Mouse (Mus musculus): ENCODE data around the gene Nlgn1.

The Nlgn1 gene

GRCm38 (mm10) chr3:26095551-26095950 is 236.7 kb downstream of the Nlgn1 start:
- in situ Hi-C loops (cut with MboI; ENCODE audit: low sequenced_read_pairs), result no loop called here

DNA sequence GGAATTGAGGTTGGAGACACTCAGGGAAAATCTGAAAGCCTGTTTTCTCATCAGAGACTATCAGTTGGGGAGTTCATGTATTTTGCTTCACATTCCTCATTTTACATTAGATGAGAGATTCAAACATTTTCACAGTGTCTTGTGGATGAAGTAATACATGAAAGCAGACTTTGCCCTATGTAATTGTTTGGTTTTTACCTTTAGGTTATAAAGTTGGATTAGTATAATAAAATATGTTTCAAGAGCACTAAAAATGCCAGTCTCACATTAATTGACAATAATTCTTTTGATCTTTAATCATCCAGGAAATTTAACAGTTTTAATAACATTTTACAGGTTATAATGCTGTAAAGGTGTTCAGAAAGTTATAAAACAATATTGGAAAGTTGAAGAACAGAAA is 262.9 kb downstream of the Nlgn1 start:
- in situ Hi-C loops (cut with MboI; ENCODE audit: low sequenced_read_pairs), result no loop called here

- in situ Hi-C loops (cut with MboI; ENCODE audit: low sequenced_read_pairs), result no loop called here
Measured at GRCm38 (mm10) chr3:26050769-26051168, 281.5 kb downstream of the Nlgn1 start.

DNA sequence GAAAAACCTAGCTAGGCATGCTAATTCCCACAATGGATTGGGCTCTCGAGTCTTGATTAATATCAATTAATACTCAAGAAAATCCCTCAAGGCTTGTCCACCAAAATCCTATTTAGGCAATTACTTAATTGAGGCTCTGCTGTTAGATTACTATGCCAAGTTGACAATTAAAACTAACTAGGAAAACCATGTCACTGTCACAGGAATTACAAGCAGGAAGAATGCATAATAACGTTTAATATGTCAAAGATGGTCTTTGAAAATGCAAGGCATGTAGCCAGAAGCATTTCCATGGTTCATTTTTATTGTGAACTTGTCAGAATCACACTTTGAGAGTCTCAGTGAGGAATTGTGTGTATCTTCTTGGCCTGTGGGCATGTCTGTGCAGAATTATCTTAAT is 289.3 kb downstream of the Nlgn1 start:
- in situ Hi-C loops (cut with MboI; ENCODE audit: low sequenced_read_pairs), result no loop called here

- in situ Hi-C loops (cut with MboI; ENCODE audit: low sequenced_read_pairs), result no loop called here
Measured at GRCm38 (mm10) chr3:26039696-26040095, 292.6 kb downstream of the Nlgn1 start.

GRCm38 (mm10) chr3:26026025-26026424 is 306.2 kb downstream of the Nlgn1 start:
- in situ Hi-C loops (cut with MboI; ENCODE audit: low sequenced_read_pairs), result no loop called here

- in situ Hi-C loops (cut with MboI; ENCODE audit: low sequenced_read_pairs), result no loop called here
Measured at GRCm38 (mm10) chr3:26023217-26023616, 309.0 kb downstream of the Nlgn1 start.

DNA sequence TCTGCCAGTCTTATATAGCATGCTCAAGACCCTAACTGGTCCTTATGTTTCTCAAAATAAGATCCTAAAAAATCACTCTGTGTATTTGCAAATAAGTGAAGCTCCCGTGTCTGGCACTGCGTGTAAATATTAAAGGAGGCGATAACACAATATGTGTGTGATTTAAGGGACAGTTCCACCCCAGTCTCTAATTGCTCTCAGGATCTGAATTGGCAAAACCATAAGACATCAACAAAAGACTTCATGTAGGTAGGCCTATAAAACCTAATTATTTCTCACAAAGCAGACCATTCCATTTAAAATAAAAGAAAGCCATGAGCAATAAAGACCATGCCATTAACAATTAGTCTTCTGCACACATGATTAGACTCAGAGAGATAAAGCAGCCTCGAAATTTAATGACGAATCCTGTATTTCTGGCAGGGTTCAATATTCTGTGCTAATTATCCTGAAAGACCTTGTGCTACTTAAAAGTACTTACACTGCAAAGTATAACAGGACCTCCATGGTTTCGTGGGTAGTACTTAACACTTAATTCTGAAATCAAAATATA is 310.6 kb downstream of the Nlgn1 start:
- in situ Hi-C loops (cut with MboI; ENCODE audit: low sequenced_read_pairs), result no loop called here

DNA sequence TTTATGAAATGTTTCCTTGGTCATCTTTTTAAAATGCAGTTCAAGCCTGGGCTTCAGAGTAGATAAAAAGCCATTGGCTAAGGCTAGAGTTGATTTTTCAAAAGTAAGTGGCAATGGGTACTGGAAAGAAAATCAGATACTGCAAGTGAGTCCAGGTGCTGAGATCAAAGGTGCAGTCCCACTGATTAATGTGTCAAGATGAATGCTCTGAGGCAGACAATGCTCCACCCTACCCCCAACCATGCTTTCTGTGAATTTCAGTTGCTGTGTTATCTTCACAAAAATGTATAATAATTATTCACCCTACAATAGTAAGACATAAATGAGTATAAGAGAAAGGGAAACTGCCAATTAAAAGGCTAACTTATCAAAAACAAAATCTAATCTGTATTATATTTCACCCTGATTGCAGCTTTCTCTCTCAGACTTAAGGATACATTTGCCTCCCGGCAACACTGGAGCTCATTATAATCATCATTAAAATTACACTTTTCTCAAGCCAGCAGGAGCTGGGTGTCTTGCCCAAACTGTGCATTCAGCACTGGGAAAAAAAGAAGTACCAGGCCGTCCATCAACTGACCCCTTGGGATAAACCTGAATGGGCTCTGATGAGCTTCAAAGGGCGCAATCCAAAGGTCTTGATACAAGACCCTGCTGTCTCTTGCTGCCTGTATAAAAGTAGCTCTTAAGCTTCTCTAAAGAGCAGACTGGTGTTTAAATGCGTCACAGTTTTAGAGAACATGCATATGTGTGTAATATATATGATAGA is 320.8 kb downstream of the Nlgn1 start:
- in situ Hi-C loops (cut with MboI; ENCODE audit: low sequenced_read_pairs), result no loop called here

- in situ Hi-C loops (cut with MboI; ENCODE audit: low sequenced_read_pairs), result no loop called here
Measured at GRCm38 (mm10) chr3:26002863-26003608, 329.2 kb downstream of the Nlgn1 start.

DNA sequence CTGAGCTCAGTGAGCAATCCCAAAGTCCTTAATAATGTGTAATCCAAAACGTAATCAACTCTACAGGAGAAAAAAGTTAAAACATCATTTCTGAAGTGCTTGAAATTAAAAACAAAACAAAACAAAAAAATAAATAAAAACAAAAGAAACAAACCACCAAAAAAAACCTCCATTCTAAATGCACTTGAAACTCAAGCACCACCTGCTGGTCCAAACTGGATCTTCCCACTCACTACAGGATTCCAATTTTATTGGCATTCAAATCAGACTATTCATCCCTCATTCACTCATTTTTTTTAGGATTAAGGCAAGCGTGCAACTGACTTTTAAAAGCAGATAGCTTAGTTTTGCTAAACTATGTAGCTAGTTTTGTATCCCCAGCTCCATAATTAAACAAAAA is 329.9 kb downstream of the Nlgn1 start:
- in situ Hi-C loops (cut with MboI; ENCODE audit: low sequenced_read_pairs), result no loop called here

GRCm38 (mm10) chr3:25967546-25967945 is 364.7 kb downstream of the Nlgn1 start:
- in situ Hi-C loops (cut with MboI; ENCODE audit: low sequenced_read_pairs), result no loop called here

DNA sequence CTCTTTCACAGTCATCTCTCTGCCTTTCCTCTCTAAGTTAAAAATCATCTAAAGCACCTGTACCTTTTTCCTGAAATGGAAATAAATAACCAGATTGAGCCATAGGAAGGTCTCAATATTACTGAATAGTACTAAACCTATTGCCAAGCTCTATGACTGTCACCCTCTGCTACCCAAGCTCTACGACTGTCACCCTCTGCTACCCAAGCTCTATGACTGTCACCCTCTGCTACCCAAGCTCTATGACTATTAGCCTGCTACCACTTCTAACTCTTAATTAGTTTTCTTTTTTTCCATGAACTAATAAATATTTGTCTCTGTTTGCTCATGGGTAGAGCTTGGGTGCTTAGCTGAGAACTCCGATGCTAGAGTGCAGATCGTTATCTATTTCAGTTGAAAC is 368.0 kb downstream of the Nlgn1 start:
- in situ Hi-C loops (cut with MboI; ENCODE audit: low sequenced_read_pairs), result no loop called here

DNA sequence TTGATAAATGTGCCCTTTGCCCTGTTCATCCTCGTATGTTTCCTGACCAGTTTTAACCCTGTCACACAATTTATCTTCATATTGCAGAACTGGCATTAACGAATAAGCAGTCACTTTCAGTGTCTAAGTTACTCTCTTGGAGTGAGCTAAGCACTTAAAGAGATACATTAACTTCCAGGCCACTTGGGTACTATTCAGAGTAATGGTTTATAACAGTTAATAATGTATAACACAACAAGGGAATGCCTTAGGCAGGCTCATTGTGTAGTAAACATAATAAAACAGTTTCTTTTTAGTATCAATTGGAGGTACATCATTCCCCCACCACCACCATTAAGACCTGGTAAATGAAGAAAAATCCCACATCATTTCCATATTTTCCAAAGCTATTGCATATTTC is 368.7 kb downstream of the Nlgn1 start:
- in situ Hi-C loops (cut with MboI; ENCODE audit: low sequenced_read_pairs), result no loop called here

DNA sequence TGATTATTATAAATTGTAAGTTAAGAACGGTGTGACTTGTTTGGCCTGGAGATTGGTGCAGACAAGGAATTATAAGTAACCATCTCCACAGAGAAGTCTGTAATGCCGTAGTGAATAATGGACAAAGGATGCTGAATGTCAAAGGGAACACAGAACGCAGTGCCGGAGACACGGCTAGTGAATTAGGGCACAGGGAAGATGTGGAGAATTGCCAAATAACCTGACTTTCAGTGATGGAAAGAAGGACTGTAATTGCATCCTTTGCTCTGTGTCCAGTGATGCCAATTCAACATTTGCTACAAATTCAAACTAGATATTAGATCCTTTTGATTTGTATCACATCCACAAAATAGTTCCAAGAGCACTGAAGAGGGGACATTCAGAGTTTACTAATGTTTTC is 415.7 kb downstream of the Nlgn1 start:
- in situ Hi-C loops (cut with MboI; ENCODE audit: low sequenced_read_pairs), result no loop called here

GRCm38 (mm10) chr3:25914365-25915065 is 417.7 kb downstream of the Nlgn1 start:
- in situ Hi-C loops (cut with MboI; ENCODE audit: low sequenced_read_pairs), result no loop called here

GRCm38 (mm10) chr3:25903140-25903809 is 429.0 kb downstream of the Nlgn1 start:
- in situ Hi-C loops (cut with MboI; ENCODE audit: low sequenced_read_pairs), result no loop called here

DNA sequence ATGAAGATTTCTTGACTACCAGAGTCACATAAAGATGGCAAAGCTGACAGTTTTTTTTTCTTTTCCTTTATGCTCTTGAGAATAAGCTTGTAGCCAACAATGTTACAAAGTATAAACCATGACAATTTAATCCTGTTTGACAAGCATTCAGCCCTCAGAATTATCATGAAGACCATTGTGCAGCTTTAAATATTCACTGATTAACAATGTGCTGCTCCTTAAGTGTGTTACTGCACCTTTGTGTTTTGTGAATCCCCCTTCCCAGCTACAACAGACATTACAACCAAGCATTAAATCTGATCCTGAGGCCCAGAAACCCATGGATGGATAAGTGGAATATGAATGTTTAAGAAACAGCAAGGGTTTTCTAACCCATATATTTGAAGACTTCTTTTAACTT is 434.8 kb downstream of the Nlgn1 start:
- in situ Hi-C loops (cut with MboI; ENCODE audit: low sequenced_read_pairs), result no loop called here

DNA sequence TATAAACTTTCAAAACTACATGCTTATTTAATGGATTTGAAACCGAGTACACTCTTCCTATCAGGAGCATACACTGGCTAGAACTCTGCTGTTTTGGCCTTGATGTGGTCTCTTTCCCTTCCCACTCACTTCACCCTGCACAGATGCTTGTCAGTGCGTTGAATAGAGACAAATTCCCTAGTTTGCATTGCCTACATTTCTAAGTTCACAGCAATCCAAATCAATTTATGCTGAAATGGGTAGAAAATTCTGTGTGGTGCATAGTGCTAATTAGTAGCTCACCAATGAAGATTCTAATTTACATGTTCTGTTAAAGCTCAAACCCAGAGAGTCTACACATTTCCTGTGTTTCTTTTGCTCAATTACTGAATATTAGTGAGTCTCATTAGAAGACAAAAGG is 447.5 kb downstream of the Nlgn1 start:
- in situ Hi-C loops (cut with MboI; ENCODE audit: low sequenced_read_pairs), result no loop called here

- in situ Hi-C loops (cut with MboI; ENCODE audit: low sequenced_read_pairs), result no loop called here
Measured at GRCm38 (mm10) chr3:25869161-25869560, 463.1 kb downstream of the Nlgn1 start.

GRCm38 (mm10) chr3:25858384-25858783 is 473.9 kb downstream of the Nlgn1 start:
- in situ Hi-C loops (cut with MboI; ENCODE audit: low sequenced_read_pairs), result no loop called here
